ENCODE assay signal across 1 mouse cellular context in the genomic region with DNA sequence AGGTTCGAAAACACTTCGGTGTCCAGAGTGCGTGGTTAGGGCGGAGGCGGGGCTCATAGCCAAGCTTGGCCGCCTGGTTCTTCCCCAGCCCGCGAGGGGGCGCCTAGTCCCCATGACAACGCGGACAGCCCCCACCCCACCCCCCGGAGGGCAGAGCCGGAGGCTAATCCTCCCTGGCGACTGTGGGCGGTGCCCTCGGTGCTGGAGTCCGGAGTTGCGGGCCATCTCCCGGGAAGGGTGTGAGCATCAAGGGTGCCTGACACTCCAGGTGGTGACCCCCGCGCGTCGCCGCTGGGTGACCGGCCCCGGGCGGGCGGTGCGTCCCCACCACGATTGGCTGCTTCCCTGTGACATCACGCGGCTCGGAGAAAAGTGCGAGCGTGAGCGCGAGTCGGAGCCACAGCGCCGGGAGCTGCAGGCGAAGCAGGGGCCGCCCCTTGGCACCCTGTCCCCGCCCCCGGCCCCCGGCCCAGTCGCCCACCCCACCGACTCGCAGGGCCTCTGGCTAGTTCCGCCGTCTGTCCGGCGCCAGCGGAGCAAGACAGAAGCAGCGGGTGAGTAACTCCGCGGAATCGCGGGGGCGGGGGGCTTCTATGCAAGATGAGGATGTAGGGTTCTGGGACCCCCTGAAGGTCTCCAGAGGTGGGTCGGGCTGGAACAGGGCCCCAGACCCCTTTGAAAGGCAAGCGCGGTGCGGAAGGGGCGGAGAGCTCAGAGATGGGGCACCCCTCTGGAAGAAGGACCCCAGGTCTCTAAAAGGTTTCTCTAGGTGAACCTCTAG.
TF ChIP-seq lines count a peak whose summit lies in the region.

No protein-coding gene starts in this region.

TF ChIP-seq in MEL, 35 proteins besides CTCF, POLR2A, EP300 and RAD21:
- TF ChIP-seq ZC3H11A (IDR thresholded peaks at IDR 0.05; ENCODE audit: low read depth, low read length) (no peak), MAX (IDR thresholded peaks at IDR 0.05; ENCODE audit: low read length) (peak; percentile 33; the same call in 1 of the 2 replicates), MYC (IDR thresholded peaks at IDR 0.05; ENCODE audit: low read depth, low read length) (0 out of 2 replicates have a peak, but pooled peaks have one; percentile 2), NRF1 (IDR thresholded peaks at IDR 0.05; ENCODE audit: insufficient read depth, low read depth, low read length, poor library complexity, severe bottlenecking) (no peak), KAT2A (conservative IDR thresholded peaks at IDR 0.05; ENCODE audit: low read depth, low read length) (no peak), RCOR1 (IDR thresholded peaks at IDR 0.05; ENCODE audit: low read depth, low read length) (0 out of 2 replicates have a peak, but pooled peaks have one; percentile 8), GABPA (IDR thresholded peaks at IDR 0.05; ENCODE audit: low read depth, low read length) (no peak), ZNF384 (IDR thresholded peaks at IDR 0.05; ENCODE audit: low read depth, low read length) (no peak), CHD2 (IDR thresholded peaks at IDR 0.05; ENCODE audit: low read length) (no peak), GATA1 (IDR thresholded peaks at IDR 0.05; ENCODE audit: low read depth, low read length) (no peak), CHD1 (IDR thresholded peaks at IDR 0.05; ENCODE audit: low read depth, low read length) (no peak), MAFK (IDR thresholded peaks at IDR 0.05; ENCODE audit: borderline replicate concordance, low read depth, low read length) (no peak), POLR2AphosphoS5 (IDR thresholded peaks at IDR 0.05; ENCODE audit: borderline replicate concordance, low read depth, low read length) (no peak), MAZ (IDR thresholded peaks at IDR 0.05; ENCODE audit: low read depth, low read length) (peak; percentile 93), UBTF (IDR thresholded peaks at IDR 0.05; ENCODE audit: borderline replicate concordance, insufficient read depth, low read depth, low read length) (no peak), USF1 (IDR thresholded peaks at IDR 0.05; ENCODE audit: low read depth, low read length) (no peak), SIN3A (IDR thresholded peaks at IDR 0.05; ENCODE audit: low read length) (peak; percentile 67), JUND (IDR thresholded peaks at IDR 0.05; ENCODE audit: low read depth, low read length) (no peak), HCFC1 (IDR thresholded peaks at IDR 0.05; ENCODE audit: low read depth, low read length) (peak; percentile 45; the same call in 1 of the 2 replicates), MYB (IDR thresholded peaks at IDR 0.05; ENCODE audit: low read depth, low read length) (no peak), POLR2AphosphoS2 (IDR thresholded peaks at IDR 0.05; ENCODE audit: low read length) (no peak), USF2 (IDR thresholded peaks at IDR 0.05; ENCODE audit: borderline replicate concordance in 1 of 2, insufficient read depth in 1 of 2, low read depth in 1 of 2, low read length in 2 of 2) (no peak), ZKSCAN1 (IDR thresholded peaks at IDR 0.05; ENCODE audit: low read depth, low read length) (no peak), TCF12 (IDR thresholded peaks at IDR 0.05; ENCODE audit: low read depth, low read length) (no peak), ELF1 (IDR thresholded peaks at IDR 0.05; ENCODE audit: low read depth, low read length) (no peak), NELFE (IDR thresholded peaks at IDR 0.05; ENCODE audit: low read depth, low read length) (peak; percentile 36), MEF2A (IDR thresholded peaks at IDR 0.05; ENCODE audit: extremely low read depth, insufficient replicate concordance, low read depth, low read length, poor library complexity, severe bottlenecking) (no peak), ZMIZ1 (IDR thresholded peaks at IDR 0.05; ENCODE audit: low read depth, low read length) (peak; percentile 62; the same call in 1 of the 2 replicates), MXI1 (IDR thresholded peaks at IDR 0.05; ENCODE audit: low read depth, low read length) (peak; percentile 46; the same call in 1 of the 2 replicates)
TF ChIP-seq in MEL: peak in this region for 9.
